Mouse (Mus musculus) testis, adult 2 months (tissue): ENCODE results near the gene Ddx23.

Experiments used
- CTCF ChIP-seq: fragments of 200-500 bp; IDR thresholded peaks from 2 replicates; pipeline ENCODE4 v1.5.1; 2012; ENCODE audit warnings: low read depth, mild to moderate bottlenecking, inconsistent platforms, low read length, moderate library complexity; ENCODE audit not compliant: control insufficient read depth, insufficient read depth, insufficient replicate concordance
- POLR2A ChIP-seq: fragments of 200-500 bp; IDR thresholded peaks from 2 replicates; pipeline ENCODE4 v1.6.1; 2012; ENCODE audit warnings: low read depth, mild to moderate bottlenecking, inconsistent platforms, low read length, moderate library complexity; ENCODE audit not compliant: control insufficient read depth

DNA sequence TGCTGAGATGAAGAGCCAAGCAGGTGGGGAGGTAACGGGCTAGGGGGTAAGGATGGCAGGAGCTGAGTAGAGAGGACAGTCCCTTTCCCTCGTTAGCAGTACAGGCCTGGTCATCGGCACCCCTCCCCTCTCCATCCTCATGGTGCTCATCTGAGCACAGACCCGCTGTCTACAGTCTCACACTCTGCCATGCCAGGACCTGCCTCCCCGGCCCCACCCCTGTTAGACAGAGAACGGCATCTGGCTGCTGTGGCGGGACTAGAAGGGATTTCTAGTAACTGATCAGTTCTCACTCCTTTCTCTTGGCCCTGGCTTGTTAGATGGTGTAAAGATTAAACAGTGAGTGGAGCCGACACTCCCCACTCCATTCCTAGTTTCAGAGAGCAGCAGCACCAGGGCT lies 16.0 kb downstream of the Ddx23 start:
- TF ChIP-seq CTCF (no peak), POLR2A (no peak)
